Mouse (Mus musculus): ENCODE measurements around the gene Ccng2.

The Ccng2 gene

DNA sequence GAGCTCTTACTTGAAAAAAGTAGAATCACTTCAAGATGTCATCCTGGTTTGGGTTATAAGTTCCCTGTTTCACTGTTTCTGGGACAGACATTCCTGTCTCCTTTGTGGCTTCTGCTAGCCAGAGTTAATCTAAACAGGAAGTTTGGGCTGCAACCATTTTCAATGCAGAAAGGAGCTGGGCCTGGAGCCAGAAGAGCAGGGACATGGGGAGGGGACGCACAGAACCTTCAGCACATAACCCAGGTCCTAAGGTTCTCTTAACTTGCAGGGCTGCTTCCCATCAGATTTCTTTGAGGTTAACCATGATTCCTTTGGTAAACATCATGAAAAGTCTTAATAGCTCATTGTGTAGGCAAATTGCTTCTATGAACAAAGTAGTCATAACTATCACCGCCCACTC is 4.3 kb upstream of the Ccng2 start:
- in situ Hi-C loops (cut with MseI, MboI), result no loop called here

DNA sequence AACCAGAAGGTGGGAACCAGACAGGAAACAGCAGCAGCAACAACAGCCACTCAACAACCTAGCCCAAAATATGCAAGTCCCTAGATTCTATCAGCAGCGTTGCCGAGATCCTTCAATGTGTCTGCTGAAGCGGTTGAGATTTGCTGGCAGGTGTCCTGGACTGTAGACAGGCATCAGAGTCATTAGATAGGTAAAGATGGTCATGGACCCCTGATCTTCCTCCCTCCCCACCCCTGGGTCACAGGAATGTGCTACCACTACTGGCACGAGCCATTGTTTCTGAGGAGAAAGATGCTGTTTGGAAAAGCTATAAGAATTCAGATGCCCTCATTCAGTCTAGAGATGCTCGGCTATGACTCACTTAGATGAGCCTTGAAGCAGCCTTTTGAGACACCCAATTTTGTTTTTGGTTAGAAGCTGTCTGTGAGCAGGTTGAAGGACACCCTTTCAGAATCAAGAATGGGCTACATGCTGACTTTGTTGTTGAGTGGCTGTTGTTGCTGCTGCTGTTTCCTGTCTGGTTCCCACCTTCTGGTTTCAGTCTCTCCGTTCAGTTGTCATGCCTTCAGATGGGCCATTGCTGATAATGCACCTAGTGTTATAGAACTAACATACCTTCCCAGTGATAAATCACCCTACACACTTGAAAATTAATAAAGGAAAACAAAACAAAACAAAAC is 3.5 kb upstream of the Ccng2 start:
- in situ Hi-C loops (cut with MseI, MboI), result no loop called here

DNA sequence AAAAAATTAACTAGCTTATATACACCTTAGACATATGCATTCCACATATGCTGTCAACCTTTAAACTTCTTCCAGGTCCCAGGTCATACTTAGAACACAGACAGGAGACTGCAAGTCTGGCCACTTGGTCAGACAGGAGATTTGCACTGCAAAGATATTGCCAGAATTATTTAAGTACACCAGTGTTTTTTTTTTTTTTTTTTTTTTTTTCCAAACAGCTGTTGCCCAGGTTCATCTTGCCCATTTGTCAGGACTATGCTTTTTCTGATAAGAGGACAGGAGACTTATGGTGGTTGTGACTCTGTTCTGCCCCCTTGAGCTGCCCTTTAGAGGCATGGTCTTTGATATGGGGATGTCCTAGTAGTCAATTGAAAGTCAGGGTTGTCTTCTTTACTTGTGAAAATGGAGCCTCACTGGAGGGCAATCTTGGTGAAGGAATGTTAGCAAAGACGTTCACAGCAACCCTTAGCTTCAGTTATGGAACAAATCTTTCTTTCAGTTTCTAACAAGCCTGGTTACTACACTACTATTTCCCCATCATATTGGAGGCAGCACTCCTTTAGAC is 2.8 kb upstream of the Ccng2 start:
- in situ Hi-C loops (cut with MseI, MboI), result no loop called here

DNA sequence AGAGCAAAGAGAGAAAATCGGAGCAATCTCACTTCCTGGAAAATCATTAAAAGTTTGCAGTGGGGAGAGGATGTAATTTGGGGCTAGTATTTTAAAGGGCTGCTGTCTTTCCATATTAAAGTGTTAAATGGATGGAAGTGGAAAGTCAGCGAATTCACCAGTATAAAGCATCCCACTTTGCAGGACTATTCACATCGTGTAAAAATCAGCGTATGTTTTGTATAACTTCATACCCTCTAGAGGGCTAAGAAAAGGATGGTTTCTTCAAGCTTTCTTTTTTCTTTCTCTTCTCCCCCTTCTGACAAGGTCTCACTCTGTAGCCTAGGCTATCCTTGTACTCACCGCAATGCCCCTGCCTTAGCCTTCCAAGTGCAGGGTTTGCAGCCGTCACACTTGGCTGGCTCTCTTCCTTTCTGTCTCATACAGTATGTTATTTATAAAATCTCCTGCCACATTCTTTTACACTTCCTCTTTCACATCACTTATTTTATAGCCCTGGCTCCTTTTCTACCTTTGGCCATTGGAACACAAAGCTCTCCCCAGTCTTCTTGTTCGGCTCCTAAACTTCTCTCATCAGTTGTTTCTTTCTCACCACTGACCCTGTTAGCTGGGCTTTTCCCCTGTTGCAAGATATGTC is 1.8 kb upstream of the Ccng2 start:
- in situ Hi-C loops (cut with MseI, MboI), result no loop called here

DNA sequence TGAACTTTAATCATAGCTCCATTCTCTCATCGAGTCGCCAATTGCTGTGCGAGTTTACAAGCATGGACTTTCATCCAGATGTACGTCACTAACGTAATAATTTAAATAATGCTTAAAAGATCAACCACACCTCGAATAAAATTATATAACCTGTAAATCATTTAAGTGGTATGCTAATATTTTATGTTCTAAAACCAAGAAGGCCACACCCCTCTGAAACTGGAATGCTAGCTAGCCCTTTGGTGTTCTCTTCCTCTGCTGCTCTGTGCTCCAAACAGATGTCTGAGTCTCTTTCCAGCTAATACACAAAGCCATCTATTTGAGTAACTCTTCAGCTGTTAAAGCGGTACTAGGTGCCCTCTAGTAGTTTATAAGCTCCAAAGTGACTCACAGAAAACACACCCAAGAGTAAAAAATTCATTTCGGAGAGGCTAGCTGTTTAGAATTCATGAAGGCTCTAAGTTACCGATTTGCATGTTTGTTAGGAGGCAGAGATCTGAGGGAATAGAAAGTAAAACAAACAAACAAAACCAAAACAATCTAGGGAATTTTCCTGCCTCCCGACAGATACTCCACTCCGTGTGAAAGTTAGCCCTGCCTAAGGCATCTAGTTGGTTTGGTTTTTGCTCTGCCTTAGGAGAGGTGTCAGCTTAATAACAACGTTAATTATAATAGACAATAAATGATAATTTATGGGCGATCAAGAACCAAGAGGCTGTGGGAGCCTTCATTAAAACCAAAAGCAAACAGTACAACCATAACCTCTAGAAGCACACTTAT is 1.1 kb upstream of the Ccng2 start:
- in situ Hi-C loops (cut with MseI, MboI), result no loop called here

DNA sequence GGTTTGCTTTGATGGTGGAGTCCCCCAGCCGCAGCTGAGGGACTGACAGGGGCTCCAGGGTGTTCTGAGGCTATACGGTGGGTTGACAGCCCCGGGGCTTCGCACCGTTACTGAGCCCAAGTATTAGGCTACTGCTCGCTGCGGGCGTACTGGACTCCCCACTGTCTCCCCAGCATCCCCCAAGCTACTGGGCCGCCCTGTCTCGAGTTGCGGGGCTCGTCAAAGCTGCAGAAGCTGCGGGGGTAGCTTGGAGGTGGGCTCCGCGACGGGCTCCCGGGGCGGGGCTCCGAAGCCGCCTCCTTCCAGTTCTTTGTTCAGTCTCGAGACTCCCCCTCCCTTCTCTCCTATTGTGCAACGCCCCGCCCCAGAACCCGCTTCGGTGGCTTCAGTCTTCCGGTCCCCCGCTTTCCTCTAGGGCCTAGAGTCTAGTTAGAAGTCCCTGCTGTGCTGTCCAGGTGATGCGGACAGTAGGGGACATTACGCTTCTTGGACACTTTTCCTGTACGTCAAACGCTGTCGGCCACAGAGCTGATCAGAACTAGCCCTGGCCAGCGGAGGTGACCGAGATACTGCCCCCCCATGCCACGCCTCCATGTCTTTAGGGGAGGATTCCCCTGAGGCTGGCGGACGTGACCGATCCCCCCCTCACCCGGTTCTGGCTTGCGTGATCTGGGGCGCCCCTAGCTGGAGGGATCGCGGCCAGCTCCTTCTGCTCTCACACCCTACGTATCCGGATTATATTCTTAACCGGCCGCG is 972 bp downstream of the Ccng2 start:
- in situ Hi-C loops (cut with MseI, MboI), result no loop called here

DNA sequence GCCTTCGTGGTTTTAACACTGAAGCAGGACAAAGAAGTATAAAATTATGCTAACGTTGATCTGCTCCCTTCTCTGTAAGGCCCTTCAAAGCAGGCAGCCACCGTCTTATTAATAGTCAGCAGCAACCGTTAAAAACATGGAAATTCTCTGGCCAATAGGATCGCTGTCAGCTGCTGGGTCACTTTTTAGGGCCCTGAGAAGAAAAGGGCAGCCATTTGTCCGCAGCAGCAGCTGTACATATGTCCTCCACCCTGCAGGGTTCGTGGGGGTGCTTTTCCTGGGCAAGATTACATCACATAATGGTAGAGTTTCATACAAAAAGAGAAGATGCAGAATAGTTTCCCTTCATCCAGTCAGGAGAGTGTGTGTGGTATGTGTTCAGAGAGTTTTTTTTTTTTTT is 3.0 kb downstream of the Ccng2 start:
- in situ Hi-C loops (cut with MseI, MboI), result no loop called here

DNA sequence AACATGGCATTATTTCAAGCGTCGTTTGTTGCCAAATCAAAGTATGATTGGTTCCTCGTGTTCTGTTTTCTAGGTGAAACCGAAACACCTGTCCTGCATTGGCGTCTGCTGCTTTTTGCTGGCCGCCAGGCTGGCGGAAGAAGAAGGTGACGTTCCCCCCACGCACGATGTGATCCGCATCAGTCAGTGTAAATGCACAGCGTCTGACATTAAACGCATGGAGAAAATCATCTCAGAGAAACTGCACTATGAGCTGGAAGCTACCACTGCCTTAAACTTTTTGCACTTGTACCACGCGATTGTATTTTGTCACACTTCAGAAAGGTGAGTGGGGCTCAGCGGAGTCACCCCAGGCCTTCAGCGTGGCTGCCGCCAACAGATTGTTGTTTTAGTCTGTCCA is 3.7 kb downstream of the Ccng2 start:
- in situ Hi-C loops (cut with MseI, MboI), result no loop called here

DNA sequence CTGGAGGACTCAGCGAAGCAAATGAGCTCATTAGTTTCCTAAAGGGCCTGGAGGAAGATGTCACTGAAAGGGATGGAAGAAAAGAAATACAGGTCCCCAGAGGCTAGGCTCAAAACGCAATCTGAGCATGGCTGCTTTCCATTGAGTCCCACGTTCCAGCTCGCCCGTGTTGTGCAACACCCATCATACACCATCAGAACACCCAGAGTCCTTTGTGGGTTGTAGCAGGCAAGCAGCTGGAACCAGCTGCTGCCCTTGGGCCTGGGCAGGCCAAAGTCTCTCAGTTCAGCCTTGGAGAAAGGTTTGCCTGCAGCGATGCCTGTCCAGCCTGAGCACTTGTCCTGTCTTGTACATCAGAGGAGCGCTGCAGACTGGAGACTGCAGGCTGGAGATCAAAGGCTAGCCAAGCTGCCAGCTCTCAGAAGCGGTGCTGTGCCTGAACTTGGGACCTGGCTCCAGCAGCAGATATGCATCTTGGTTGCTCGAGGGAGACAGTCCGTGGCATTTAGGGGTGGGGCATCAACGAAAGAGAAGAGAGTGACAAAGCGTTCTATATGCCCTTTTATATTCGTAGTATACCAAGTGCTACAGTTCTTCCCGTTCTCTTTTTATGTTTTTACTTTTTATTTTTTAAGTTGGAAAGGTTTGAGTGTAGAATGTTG is 15.5 kb downstream of the Ccng2 start:
- in situ Hi-C loops (cut with MseI, MboI), result loop anchor here in 1 of 2 experiments (25.0 kb wide), 1 partner anchor 95 kb away; no protein-coding TSS in a partner anchor

DNA sequence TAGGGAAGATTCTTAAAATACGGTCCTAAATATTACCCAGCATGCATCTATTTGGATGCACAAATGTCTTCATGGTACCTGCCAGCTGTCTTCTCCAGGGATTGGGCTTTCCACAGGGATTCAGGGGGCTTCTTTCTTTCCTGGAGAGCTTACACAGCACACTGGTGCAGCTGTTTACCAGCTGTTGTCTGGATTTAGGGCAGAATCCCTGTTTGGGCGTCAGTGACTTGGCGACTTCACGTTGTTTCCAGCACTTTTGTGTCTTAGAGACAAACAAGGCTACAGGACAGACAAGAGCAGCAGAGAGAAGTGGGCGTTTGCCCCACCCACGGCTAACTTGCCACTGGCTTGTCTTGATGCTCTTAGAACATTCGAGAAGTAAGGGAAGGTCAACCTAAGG is 16.1 kb downstream of the Ccng2 start:
- in situ Hi-C loops (cut with MseI, MboI), result loop anchor here in 1 of 2 experiments (25.0 kb wide), 1 partner anchor 96 kb away; no protein-coding TSS in a partner anchor

DNA sequence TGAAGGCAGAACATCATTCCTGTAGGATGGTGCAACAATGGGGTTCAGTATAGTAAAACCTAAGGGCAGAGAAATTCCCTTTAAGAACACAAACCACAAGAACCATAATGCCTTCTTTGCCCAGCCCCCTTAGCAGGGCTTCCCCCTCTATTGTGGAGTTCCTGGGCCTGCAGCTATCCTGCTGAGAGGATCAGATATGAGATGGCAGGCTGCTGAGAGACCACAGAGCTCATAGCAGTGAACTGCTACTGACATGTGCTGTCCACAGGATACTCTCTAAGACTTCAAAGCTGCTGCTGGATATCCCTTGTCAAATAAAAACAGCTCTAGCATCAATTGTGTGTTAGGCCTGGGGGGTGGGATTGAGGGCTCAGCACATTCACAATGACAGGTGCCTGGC is 21.5 kb downstream of the Ccng2 start:
- in situ Hi-C loops (cut with MseI, MboI), result loop anchor here in 1 of 2 experiments (25.0 kb wide), 1 partner anchor 101 kb away; no protein-coding TSS in a partner anchor

DNA sequence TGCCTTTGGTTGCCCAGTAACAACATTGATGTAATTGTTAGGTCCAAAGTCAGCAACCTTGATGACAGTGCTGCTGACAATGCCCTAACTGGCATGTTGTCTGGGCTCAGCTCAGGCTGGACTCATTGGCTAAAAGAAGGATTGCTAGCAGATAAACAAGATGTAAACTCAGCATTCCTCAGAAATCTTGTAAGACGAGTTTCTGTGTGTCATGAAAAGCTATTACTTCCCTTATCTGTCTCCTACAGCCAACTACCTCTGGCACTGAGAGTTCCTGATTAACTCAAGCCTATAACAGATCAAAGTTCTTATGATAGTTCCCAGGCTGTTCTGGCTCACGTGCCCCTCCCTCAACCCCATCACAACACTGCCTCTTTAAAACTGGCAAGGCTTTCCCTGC is 23.2 kb downstream of the Ccng2 start:
- in situ Hi-C loops (cut with MseI, MboI), result loop anchor here in 1 of 2 experiments (25.0 kb wide), 1 partner anchor 103 kb away; no protein-coding TSS in a partner anchor

DNA sequence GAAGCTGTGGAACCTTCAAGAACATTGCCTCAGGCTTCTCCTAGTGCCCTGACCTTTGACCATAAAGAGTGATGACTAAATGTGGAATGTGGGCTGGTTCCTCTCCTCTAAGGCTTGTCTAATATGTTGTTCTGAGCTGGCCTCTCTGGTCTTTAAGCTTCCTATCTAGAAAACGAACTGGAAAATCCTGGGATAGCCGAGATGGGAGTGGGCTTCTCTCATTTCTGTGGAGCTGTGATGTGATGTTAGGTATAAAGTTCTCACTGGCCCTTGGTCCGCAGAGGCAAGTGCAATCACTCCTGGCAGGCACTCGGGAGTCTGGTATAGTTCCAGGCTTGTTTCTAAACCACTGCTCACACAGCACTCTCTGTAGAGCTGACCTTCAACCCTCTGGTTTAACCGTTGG is 29.3 kb downstream of the Ccng2 start:
- in situ Hi-C loops (cut with MseI, MboI), result loop anchor here in 1 of 2 experiments (25.0 kb wide), 1 partner anchor 109 kb away; no protein-coding TSS in a partner anchor

DNA sequence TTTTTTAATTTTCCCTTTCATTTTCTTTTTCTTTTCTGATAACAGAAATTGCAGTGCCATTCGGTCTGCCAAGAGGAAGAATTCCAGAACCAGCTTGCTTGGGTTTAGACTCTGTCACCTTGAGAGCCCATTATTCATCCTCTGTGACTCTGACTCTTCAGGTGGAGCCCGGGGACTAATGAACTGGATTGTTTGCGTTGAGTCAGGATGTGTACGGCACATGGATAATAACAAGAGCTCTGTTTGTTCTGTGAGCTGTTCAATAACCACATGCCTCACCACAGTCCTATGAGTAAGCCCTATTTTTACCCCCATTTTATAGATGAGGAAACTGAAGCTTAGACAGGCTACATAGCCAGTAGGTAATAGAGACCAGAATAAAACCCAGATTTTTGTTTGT is 29.7 kb downstream of the Ccng2 start:
- in situ Hi-C loops (cut with MseI, MboI), result loop anchor here in 1 of 2 experiments (25.0 kb wide), 1 partner anchor 109 kb away; no protein-coding TSS in a partner anchor

DNA sequence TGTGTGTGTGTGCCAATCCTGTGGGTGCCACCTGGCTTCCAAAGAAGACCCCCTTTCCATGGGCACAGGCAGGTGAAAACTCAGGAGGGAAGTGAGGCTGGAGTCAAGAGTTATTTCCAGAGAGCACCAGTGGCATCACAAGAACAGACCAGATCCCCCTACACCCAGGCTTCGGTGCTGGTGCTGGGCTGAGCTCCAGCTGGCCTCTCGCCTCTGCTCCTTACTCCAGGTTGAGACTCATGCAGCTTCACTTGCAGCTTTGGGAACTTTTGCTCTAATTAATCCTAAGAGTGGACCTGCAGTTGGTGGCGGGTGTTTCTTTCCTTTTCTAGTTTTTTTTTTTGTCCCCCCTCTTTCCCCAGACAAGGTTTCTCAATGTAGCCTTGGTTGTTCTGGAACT is 30.3 kb downstream of the Ccng2 start:
- in situ Hi-C loops (cut with MseI, MboI), result loop anchor here in 1 of 2 experiments (25.0 kb wide), 1 partner anchor 110 kb away; no protein-coding TSS in a partner anchor

DNA sequence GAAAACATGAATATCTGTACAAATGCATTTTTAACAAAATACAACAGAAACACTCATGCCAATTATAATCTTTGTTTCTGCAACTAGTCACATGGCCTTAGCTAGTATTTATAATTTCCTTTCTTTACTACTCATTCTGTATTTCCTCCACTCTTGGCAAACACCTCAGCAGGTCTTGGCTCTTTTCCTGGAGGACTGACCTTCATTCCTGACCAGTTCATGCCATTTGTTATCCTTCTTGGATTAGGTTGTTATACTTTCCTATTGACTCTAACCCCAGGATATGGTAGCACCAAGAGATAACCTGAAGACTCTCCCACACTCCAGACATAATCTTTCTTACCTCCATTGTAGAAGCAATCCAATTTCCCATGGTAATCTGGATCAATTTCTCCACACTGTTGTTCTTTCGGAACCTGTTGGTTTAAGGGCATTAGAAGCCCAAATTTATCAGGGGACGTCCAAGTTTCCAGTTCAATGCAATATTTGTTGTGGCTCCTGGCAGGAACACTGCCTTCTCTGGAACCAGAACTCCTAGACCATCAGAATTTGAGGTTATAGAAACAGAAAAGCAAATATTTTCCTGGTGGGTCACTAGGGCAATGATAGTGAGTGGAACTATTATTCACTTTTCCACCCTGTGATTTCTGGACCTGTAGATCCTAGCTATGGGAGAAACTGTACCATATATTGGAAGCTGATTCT is 38.2 kb downstream of the Ccng2 start:
- in situ Hi-C loops (cut with MseI, MboI), result no loop called here

DNA sequence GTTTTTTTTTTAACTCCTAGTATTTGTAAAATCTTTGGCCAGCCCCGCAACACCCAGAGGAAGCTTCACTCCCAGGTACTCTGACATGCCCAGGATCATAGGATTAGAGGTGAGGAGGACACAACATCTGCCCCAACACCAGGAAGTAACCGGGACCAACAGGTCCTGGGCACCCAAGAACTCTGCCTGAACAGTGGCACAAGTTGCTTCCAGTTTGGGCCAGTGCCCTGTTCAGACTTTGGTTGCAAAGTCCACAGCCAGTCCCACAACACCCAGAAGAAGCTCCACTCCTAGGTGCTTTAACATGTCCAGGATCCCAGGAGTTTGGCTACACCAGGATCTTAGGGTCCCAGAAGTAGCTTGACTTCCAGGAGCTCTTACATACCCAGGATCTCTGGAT is 41.9 kb downstream of the Ccng2 start:
- in situ Hi-C loops (cut with MseI, MboI), result no loop called here

DNA sequence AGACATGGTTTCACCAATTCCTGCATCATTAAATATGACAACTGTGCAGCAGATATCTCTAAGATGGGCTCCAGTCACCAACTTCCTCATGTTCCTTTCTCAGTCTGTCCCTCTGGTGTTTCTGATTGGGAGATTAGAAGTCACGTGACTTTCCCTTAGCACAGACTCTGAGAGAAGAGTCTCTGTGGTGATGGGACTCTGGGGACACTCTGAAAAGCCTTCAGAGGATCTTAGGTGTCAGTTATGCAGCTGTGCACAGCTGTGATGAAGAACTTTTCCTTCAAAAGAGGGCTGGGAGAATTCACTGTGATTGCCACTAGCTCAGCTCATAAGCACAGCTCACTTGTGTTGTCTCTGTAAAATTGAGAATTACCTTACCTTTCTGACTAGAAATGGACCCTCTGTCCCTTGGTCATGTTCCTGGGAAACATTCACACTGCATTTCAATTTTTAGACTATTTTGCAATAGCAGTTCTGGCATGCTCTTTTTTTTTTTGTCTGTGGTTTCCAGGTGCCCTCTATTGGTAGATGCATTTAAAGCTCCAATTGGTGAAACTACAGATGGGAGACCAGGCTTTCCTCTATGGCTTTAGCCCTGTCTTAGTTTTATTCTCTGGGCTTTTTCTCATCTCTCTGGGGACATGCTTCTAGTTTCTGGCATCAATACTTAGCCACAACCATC is 56.4 kb downstream of the Ccng2 start:
- in situ Hi-C loops (cut with MseI, MboI), result loop anchor here (10.0 kb wide), 1 partner anchor 119 kb away; the partner anchor contains the start of genes 2010109A12Rik (in 2 of the 2) and Ccni (in 2 of the 2)

Data from mouse trophoblast stem cell (cell line).